Mouse (Mus musculus) lung, embryonic 15.5 days (tissue): ENCODE measurements at regions not wholly inside any gene's neighbourhood (a gene's known extent, or its start where the extent isn't known, plus 50 kb on each side); places are given as distances from the start of the nearest gene placed in this dataset.

ENCODE experiments used
- ATAC-seq: fragments of 200-750 bp; cut with Nextera tagmentation; 2 replicates; pipeline ENCODE4 v1.8.0; 2017; ENCODE audit warnings: moderate number of reproducible peaks, borderline replicate concordance; ENCODE audit not compliant: low FRiP score, low TSS enrichment; ENCODE audit errors: extremely low read depth
- H3K27ac ChIP-seq: fragments of 300-500 bp; sonication (generic); 2 replicates; pipeline ENCODE4 v1.5.1; 2015; ENCODE audit warnings: moderate library complexity, mild to moderate bottlenecking, inconsistent platforms
- H3K27me3 ChIP-seq: fragments of 300-500 bp; sonication (generic); 2 replicates; pipeline ENCODE4 v1.6.1; 2015; ENCODE audit warnings: inconsistent platforms
- H3K36me3 ChIP-seq: fragments of 300-500 bp; sonication (generic); 2 replicates; pipeline ENCODE4 v1.6.1; 2015; ENCODE audit warnings: inconsistent platforms
- H3K4me1 ChIP-seq: fragments of 300-500 bp; sonication (generic); 2 replicates; pipeline ENCODE4 v1.6.1; 2015; ENCODE audit warnings: inconsistent platforms
- H3K4me2 ChIP-seq: fragments of 300-500 bp; sonication (generic); 2 replicates; pipeline ENCODE4 v1.6.1; 2015; ENCODE audit warnings: inconsistent platforms, mild to moderate bottlenecking, moderate library complexity
- H3K4me3 ChIP-seq: fragments of 300-500 bp; sonication (generic); 2 replicates; pipeline ENCODE4 v1.5.1; 2015; ENCODE audit warnings: mild to moderate bottlenecking, inconsistent platforms
- H3K9ac ChIP-seq: fragments of 300-500 bp; sonication (generic); 2 replicates; pipeline ENCODE4 v1.6.1; 2015; ENCODE audit warnings: inconsistent platforms
- H3K9me3 ChIP-seq: fragments of 300-500 bp; sonication (generic); 2 replicates; pipeline ENCODE4 v1.6.1; 2016; ENCODE audit warnings: inconsistent platforms
- WGBS: fragments of 180-500 bp; shearing (Covaris S2); methylation state at CpG from one replicate; pipeline ENCODE4 v1.1.7; 2015; 5-methylcytosine and 5-hydroxymethylcytosine counted together

DNA sequence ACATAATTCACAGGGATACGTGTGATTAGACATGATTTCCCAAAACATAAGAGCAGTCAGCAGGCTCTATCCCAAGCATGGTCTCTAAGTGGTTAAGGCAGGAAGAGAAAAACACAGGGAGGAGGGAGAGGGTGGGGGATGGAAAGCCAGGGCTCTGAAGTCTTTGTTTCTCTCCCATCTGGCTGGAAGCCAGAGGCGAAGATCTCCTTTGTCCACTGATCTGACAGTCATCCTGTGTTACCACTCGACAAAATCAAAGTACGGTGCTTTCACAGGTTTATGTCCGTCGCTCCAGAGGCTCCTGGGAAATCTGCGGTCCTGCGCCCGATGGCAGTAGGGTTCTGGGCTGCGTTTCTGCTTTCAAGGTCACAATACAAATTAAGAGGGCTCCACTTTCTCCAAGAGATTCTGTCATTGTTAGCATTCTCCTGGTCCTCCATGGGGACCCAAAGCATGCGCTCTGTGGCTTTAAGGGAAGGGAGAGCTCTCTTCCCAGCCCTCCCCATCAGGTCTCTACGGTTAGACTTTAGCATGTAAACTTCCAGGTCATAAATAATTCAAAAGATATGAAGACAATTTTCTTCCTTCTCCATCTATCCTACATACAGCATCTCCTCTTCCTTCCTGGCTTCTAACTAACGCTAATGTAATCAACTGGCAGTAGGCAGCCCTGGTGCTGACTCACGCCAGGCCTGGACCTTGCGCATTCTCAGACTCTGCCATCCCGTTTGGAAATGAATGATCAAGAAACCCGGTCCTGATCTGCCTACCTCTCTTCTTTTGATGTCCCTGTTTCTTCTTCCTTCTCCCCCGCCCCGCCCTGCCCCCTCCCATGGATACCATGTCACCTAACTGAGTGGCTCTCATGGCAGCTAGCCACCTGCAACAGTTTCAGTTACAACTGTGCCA is 102.0 kb upstream of the Klf7 start:
- no peak overlapping the region for H3K27ac ChIP-seq

DNA sequence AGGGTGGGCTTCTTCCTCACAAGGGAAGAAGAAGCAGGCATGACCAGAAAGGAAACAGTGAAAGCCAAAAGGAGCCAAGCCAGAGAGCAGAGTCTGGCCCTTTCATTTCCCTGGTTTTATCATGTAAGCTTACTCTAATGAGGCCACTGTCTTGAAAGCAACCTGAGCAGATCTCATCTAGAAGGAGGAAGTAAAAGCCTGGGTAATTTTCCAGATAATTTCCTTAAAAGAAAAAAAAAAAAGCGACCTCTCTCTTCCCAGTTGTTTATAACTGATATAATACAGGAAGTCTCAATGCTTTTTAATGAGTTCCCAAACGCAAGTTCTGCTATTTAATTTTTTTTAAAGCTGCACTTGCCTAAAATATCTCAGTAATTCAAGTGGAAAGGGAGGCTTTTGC is 100.4 kb upstream of the Klf7 start:
- no peak overlapping the region for H3K9ac ChIP-seq
- H3K9me3 ChIP-seq: no peaks in the 10 kb centered on the region
- H3K4me2 ChIP-seq: no peak overlapping the region
- 29% methylated on average over 2 of the region's 2 CpGs for WGBS
- H3K4me1 ChIP-seq: peaks cover 22% of the 10 kb centered on the region
- no peak overlapping the region for H3K4me3 ChIP-seq
- H3K27me3 ChIP-seq: no peaks in the 10 kb centered on the region
- H3K36me3 ChIP-seq: no peaks in the 10 kb centered on the region
- no peak for ATAC-seq
- no peak overlapping the region for H3K27ac ChIP-seq

More for the DNA sequence above, 102.0 kb upstream of the Klf7 start:
- Histone ChIP-seq H3K4me2 (no peak overlapping the region), H3K4me3 (no peak overlapping the region), H3K9ac (no peak overlapping the region), H3K27me3 (no peaks in the 10 kb centered on the region), H3K4me1 (peaks cover 22% of the 10 kb centered on the region), H3K36me3 (no peaks in the 10 kb centered on the region), H3K9me3 (no peaks in the 10 kb centered on the region)
- 55% methylated on average over 19 of the region's 19 CpGs for WGBS
- peak; percentile 45; the same call in 1 of the 2 replicates for ATAC-seq

DNA sequence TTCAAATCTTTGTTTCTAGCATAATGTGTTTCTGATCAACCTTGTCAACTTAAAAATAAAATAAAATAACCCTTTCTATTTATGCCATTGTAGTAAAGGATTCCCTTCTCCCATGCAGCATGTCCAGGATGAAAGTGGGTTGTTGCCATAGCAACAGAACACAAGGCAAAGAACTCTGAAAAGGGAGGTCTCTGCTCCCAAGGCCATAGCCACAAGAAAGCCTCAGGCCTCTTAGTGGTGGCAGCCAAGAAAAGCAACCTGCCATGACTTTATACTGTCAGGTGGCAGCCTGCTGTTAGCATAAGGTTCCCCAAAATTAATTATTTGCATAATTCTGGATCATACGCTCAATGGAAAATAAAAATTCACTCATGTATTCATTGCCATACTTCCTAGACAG is 98.4 kb upstream of the Klf7 start:
- no peak overlapping the region for H3K4me2 ChIP-seq
- 98% methylated on average over 1 of the region's 1 CpGs for WGBS
- no peaks in the 10 kb centered on the region for H3K9me3 ChIP-seq

DNA sequence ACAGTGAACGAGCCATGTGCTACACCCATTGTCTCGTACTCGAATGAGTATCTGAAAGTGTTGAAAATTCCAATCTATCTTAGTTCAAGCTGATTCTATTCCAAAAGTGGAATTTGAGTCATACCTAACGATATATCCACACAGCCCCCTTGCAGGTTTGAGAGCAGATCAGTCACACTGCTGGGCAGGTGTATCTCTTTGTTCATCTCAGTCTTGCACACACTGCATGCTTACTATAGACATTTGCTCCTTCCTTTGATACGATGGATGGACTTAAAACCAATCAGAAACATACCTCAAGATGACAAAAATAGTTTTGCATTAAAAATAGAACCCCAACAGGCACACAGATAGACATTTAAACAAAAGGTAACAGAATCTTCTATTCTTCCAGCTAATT is 98.0 kb upstream of the Klf7 start:
- WGBS: 79% methylated on average over 5 of the region's 5 CpGs
- no peak overlapping the region for H3K9ac ChIP-seq
- H3K27ac ChIP-seq: no peak overlapping the region
- ATAC-seq: no peak
- H3K4me3 ChIP-seq: no peak overlapping the region
- no peaks in the 10 kb centered on the region for H3K9me3 ChIP-seq
- no peak overlapping the region for H3K4me2 ChIP-seq
- no peaks in the 10 kb centered on the region for H3K27me3 ChIP-seq
- no peaks in the 10 kb centered on the region for H3K36me3 ChIP-seq
- H3K4me1 ChIP-seq: peaks cover 13% of the 10 kb centered on the region; the same call in 1 of the 2 replicates

More for the DNA sequence above, 98.4 kb upstream of the Klf7 start:
- Histone ChIP-seq H3K27ac (no peak overlapping the region), H3K36me3 (no peaks in the 10 kb centered on the region), H3K9ac (no peak overlapping the region), H3K4me1 (peaks cover 13% of the 10 kb centered on the region; the same call in 1 of the 2 replicates), H3K4me3 (no peak overlapping the region), H3K27me3 (no peaks in the 10 kb centered on the region)
- no peak for ATAC-seq

DNA sequence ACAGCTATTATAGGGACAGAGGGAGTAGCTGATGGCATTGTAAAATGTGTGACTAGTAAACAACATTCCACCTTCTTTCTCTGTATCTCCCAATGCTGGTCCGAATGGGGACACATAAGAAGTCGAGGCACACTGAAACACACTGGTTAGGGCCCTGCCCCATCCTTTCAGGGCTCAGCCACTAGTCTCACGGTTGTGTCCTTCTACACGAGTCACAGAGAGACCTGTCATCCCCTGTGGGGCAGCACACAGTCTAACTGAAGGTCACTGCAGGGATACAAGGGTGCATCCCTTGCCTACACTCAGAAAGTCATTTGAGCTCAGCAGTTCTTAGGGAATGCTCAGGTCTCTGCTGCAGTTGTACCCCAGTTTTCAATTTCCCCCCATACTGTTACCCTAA is 93.6 kb upstream of the Klf7 start:
- Histone ChIP-seq H3K36me3 (no peaks in the 10 kb centered on the region), H3K9me3 (no peaks in the 10 kb centered on the region), H3K9ac (no peak overlapping the region), H3K27ac (no peak overlapping the region), H3K27me3 (no peaks in the 10 kb centered on the region), H3K4me1 (no peaks in the 10 kb centered on the region), H3K4me2 (no peak overlapping the region), H3K4me3 (no peak overlapping the region)
- no peak for ATAC-seq
- WGBS: 78% methylated on average over 4 of the region's 4 CpGs

DNA sequence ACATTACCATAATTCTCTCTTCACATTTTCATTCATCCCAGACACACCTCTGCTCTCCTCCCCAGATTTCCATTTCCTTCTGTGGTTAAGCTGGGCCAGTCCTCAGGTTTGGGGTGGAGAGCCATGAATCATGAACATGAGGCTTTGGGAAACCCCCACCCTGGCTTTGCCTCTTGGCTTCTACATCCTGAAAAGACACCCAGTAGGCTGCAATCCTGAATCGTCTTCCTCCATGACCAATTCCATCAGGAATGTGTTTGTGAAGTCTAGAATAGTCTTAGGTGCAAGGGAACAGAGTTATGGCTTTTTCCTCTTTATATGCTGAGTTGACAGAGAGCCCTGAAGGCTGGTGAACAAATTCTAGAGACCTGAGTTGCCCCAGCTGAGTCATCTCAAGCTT is 87.0 kb upstream of the Klf7 start:
- Histone ChIP-seq H3K4me3 (no peak overlapping the region), H3K9ac (no peak overlapping the region), H3K9me3 (no peaks in the 10 kb centered on the region), H3K27me3 (no peaks in the 10 kb centered on the region), H3K27ac (no peak overlapping the region), H3K36me3 (no peaks in the 10 kb centered on the region), H3K4me2 (no peak overlapping the region), H3K4me1 (no peaks in the 10 kb centered on the region)
- 65% methylated on average over 1 of the region's 1 CpGs for WGBS
- ATAC-seq: no peak

DNA sequence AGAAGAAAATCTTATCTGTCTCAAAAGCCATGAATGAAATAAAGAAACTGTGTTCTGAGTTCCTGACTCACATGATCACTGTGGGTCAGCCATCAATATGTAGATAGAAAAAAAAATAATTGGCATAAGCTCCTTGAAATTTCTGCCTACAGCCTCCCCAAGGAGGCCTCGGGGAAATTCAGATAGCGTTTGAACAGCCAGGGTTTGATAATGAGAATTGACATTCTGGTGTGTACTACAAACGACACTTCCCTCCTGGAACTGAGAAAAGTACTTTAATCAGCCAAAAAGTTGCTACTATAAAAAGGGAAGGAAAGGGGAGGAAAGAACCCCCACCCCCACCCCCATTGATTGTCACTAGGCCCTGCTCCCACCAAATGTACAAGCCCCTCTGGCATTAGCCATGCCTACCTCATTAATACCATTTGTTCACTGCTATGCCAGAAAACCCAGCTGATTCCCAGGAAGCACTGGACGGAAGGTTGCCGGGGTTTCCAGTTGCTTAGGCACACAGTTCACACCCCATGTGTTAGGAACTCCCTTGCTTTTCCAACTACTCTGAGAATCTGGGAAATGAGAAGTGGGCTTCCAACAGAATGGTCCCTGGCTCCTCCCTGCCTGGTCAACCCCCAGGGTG is 78.4 kb upstream of the Klf7 start:
- Histone ChIP-seq H3K9ac (no peak overlapping the region), H3K4me2 (no peak overlapping the region), H3K9me3 (no peaks in the 10 kb centered on the region), H3K4me3 (no peak overlapping the region), H3K27ac (no peak overlapping the region), H3K27me3 (no peaks in the 10 kb centered on the region), H3K4me1 (0 out of 2 replicates have a peak, but pooled peaks cover 3% of the 10 kb centered on the region), H3K36me3 (no peaks in the 10 kb centered on the region)
- ATAC-seq: no peak
- WGBS: 38% methylated on average over 5 of the region's 5 CpGs

DNA sequence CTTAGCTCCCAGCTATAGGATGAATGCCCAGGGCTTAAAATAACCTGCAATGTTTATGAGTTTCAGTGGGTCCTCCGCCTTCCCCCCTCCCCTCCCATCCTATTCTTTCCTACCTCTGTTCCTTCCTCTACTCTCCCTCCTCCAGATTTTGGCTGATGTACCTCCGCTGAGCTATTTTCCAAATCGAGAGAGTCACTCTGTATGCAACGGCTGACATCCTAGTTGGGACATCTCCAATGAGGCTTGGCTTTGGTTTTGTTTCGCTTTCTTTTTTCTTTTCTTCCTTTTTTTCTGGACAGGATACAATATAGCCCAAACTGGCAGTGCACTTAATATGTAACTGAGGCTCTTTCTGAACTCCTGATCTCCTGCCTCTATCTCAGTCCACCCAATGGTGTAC is 76.7 kb upstream of the Klf7 start:
- Histone ChIP-seq H3K27ac (no peak overlapping the region), H3K9ac (no peak overlapping the region), H3K36me3 (no peaks in the 10 kb centered on the region), H3K27me3 (no peaks in the 10 kb centered on the region), H3K4me3 (no peak overlapping the region), H3K4me1 (0 out of 2 replicates have a peak, but pooled peaks cover 3% of the 10 kb centered on the region), H3K4me2 (no peak overlapping the region), H3K9me3 (no peaks in the 10 kb centered on the region)
- WGBS: 62% methylated on average over 5 of the region's 5 CpGs
- ATAC-seq: no peak

DNA sequence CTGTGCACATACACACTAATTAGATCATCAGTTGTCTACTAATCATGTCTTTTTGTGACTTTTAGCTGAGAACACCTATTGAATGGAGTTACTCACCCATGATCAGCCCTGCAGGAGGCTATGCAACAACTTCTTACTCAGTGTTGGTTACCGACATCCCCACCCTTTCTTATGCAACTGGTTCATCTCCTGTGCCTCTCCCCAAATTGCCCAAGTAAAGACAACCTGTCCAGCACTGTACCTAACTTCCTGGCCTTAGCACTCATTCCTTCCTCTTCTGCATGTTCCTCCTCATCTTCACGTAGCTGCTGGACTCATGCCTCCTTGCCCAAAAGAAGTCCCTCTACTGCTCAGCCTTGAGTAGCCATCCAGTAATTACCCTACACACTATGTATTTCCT is 76.2 kb upstream of the Klf7 start:
- Histone ChIP-seq H3K9me3 (no peaks in the 10 kb centered on the region), H3K9ac (no peak overlapping the region), H3K4me2 (no peak overlapping the region), H3K27ac (no peak overlapping the region), H3K4me3 (no peak overlapping the region), H3K36me3 (no peaks in the 10 kb centered on the region), H3K4me1 (0 out of 2 replicates have a peak, but pooled peaks cover 3% of the 10 kb centered on the region), H3K27me3 (no peaks in the 10 kb centered on the region)
- 77% methylated on average over 2 of the region's 2 CpGs for WGBS
- ATAC-seq: no peak

DNA sequence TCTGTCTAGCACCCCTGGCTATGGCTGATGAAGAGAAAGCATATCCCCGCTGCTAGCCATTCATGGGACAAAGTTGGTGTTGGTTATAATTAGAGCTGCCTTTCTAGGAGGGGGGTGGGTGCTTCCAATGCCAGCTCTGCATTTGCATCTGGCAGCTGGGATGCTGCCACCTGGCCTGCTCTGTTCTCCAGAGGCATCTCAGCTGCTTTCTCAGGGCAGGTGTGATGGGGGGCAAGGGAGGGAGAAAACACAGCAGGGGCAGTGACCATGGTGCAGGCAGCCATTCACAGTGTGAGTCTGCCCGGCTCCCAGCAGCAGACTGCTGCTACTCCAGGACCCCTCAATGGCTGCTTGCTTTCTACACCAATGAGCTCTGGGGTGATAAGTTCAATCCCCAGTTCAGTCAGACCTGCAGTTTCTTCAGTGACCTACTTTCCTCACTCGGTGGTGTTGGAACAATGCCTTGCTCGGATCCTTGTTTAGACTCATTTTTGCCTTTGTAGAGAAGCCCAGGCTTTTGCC is 73.9 kb upstream of the Klf7 start:
- WGBS: 26% methylated on average over 4 of the region's 4 CpGs

DNA sequence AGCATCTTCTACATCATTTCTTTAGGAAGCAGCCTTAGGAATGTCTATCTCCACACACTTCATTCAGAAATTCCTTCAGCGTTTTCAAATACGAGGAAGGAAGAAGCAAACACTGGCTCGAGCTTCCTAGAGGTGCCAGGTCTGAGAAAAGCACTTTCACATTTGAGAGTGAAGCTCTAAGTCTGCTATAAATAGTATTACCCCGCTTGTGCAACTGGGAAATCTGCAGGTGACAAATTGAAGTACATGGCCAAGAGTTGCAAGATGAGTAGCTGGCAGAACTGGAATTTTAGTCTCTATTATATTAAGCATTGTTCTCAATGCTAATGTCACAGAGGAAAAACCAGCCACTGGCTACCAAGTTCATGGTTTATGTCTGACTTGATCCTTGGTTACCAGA is 73.2 kb upstream of the Klf7 start:
- H3K9me3 ChIP-seq: no peaks in the 10 kb centered on the region
- 0 out of 2 replicates have a peak, but pooled peaks cover 3% of the 10 kb centered on the region for H3K4me1 ChIP-seq
- H3K27me3 ChIP-seq: no peaks in the 10 kb centered on the region
- no peaks in the 10 kb centered on the region for H3K36me3 ChIP-seq
- no peak overlapping the region for H3K4me3 ChIP-seq
- no peak for ATAC-seq
- no peak overlapping the region for H3K9ac ChIP-seq
- H3K4me2 ChIP-seq: no peak overlapping the region
- WGBS: 12% methylated on average over 4 of the region's 4 CpGs
- no peak overlapping the region for H3K27ac ChIP-seq

More for the DNA sequence above, 73.9 kb upstream of the Klf7 start:
- no peaks in the 10 kb centered on the region for H3K9me3 ChIP-seq
- 0 out of 2 replicates have a peak, but pooled peaks cover 3% of the 10 kb centered on the region for H3K4me1 ChIP-seq
- no peaks in the 10 kb centered on the region for H3K36me3 ChIP-seq
- H3K9ac ChIP-seq: no peak overlapping the region
- H3K4me3 ChIP-seq: no peak overlapping the region
- H3K27me3 ChIP-seq: no peaks in the 10 kb centered on the region
- H3K27ac ChIP-seq: no peak overlapping the region
- H3K4me2 ChIP-seq: no peak overlapping the region
- ATAC-seq: 0 out of 2 replicates have a peak, but pooled peaks have one; percentile 40
